Mouse (Mus musculus): ENCODE measurements around the gene Olfr1394.
"Not testable (repeated sequence)": the region's sequence is repeated elsewhere in the genome, so short reads cannot be mapped to it uniquely, and the experiment has no call there.

Olfr1394 gene

DNA sequence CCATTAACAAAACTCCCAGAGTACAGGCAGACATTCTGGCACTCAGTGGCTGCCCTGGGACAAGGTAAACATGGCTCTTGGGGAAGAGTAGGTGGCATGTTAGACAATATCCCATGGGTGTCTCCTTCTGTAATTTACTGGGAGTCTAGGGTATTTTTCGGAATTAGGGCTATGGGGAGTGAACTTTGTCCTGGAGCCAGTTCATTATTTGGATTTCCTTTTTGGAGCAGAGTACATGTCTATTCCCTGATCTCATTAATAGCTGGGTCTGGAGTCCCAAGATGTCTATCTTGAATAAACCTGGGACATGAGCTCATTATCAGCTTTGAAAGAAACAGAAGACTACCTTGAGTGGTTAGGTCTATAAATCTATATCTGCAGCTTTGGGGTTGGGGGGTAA is at the start of gene Olfr1394:
Gene Olfr1394 (plus strand): TSS at position 301 of the 400 bp plus-strand sequence.
- no peak for DNase-seq (ENCODE audit: low read depth, low spot score)

DNA sequence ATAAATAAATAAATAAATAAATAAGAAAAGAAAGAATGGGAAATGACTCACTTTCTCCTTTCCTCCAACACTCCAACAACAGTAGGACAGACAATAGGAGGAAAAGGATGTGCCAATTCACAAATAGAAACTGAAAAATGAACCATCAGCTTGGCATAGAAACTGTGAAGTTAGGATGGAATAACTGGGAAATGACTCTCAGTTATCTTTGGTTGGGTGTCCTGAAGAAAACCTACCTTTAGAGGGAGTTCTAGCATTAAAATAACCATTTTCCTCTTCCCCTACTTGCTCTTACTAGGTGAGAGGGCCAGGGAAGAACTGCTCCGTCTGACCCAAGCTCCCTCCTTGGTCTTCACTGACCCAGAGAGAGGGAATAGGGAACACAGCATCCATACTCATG is 48.4 kb upstream of the Olfr1394 start:
- no peak for DNase-seq (ENCODE audit: low read depth, low spot score)

DNA sequence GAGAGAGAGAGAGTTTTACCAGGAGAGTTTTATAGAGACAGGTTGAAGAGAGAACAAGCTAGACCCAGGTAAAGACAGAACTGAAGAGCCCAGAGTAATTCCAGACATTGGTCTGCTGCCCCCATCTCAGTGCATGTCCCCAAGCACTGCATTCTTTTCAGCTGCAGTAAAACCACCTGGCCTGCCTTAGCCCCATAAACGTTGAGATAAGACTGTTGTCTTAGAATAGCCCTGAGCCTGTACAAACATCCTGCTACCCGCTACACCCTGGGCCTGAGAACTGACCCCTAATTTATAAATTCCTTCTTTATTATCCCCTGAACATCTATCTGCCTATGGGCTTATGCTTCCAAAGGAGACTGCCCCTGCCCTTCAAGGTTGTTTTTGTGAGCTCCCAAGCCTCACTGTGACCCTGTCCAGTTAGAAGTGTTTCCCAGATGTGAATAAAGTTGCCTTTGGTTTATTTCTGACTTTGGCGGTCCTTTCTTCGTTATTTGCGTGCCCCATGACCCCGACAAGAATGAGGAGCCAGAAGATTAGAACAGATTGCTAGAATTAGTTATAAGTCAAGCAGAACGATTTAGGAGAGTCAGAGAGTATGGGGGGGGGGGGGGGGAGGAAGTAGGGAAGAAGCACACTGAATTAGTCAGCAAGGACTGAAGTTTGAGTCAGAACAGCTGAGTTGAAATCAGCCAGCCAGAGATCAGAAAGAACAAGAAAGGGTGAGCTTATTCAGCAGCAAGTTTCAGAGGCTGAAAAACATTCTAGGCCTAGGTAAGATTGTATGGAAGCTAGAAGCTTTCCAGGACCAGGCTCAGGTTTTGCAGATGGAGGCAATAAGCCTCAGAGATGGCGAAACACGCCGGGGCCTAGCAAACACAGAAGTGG is 46.3 kb upstream of the Olfr1394 start:
- no peak for DNase-seq (ENCODE audit: low read depth, low spot score)

DNA sequence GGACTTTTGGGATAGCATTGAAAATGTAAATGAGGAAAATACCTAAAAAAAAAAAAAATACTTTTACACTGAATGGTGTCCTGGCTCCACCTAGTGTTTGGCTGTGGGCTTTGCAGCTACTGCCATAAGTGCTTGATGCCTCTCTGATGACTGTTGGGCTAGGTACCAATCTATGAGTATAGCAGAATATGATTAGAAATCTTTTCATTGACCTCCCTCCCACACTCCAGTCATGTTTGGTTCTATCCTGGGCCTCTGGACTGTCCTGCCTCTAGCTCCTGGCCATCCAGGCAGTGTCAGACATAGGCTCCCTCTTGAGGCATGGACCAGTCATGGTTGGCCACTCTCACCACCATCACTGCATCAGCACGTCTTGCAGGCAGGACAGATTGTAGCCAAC is 45.3 kb upstream of the Olfr1394 start:
- no peak for DNase-seq (ENCODE audit: low read depth, low spot score)

DNA sequence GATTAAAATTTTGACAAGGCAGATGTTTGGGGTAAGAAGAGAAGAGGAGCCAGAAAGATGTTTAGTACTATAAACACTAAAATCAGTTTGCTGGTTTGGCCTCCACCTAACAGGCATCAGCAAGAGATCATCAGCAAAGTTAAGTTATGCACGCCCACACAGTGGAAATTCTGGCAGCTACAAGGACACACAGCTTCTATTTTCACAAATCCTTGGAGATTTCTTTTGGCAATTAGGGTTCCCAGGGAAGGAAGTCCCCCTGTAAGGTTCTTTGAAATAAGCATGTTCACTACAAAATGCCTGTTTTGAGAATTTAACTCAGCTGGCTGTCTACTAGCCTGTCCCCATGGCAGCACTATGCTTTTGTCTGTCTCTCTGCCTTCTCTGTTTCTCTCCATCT is 43.2 kb upstream of the Olfr1394 start:
- DNase-seq (ENCODE audit: low read depth, low spot score): no peak

DNA sequence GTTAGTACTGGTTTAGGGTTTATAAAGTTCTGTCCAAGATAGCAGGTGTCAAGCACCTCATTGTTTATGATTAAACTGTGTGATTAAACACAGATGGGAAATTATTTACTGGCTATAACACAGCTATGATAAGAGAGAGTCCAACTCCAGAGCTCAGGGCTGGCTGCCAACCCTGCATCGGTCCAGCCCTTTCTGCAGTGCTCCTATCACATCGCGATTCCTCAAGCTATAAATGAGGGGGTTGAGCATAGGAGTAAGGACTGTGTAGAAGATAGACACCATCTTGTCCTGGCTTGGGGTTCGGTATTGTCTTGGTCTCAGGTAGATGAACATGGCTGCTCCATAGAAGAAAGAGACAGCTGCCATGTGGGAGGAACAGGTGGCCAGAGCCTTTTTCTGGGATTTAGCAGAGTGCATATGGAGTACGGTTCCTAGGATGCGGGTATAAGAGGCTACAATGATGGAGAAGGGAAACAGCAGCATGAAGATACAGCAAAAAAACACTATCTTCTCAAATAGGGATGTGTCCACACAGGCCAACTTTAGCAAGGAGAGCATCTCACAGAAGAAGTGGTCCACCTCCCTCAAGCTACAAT is 41.5 kb upstream of the Olfr1394 start:
- no peak for DNase-seq (ENCODE audit: low read depth, low spot score)

DNA sequence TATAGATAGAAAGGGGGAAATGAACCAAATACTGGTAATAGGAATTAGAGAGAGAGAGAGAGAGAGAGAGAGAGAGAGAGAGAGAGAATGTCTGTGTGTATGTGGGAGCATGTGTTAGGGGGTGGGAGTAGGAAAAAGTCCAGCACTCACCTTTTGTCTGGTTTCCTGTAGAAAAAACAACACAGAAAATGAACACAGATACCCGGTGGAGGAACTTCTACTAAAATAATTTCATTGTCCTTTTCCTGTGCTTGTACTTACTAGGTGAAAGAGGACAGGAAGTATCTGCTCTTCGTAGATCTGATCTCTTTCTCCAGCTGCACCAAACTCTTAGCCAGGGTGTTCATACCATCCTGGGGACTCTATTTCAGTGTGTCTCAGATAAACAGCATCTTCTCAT is 40.0 kb upstream of the Olfr1394 start:
- DNase-seq (ENCODE audit: low read depth, low spot score): no peak

DNA sequence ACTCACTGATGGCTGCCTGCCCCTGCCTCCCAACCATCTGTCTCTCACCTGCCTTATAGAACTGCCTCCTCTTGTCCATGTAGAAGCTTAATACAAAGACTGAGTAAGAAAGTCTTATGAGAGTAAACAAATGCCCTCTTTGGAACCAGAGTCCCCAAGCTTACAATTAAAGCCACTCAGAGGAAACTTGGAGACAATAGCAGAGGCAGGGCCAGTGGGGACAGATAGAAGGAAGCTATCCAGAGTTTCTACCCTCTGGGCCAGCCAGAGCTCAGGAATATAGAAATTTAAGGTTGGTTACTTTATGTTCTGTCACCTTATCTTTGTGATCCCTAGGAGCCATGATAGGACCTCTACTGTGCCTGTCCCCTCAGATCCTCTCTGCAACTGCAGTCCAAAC is 39.4 kb upstream of the Olfr1394 start, which contains the start of gene Olfr1396:
Gene Olfr1396 (minus strand): TSS at position 101 of the 400 bp plus-strand sequence.
- no peak for DNase-seq (ENCODE audit: low read depth, low spot score)

DNA sequence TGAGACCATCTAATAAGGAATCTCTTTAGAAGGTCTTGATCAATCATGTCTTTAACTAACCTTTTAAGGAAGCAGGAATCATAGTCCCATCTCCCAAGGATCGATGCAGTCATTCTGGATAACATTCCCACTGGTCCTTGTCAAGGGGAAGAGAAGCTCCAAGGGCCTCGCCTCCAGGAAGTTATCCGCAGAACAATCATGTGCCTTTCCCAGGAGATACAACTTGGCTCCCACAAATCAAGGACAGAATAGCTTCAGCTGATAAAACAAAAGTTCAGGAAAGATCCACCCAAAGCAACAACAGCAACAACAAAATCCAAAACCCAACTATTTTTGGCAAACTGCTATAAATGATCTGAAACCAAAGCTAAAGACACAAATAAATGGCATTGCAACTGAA is 34.5 kb upstream of the Olfr1394 start:
- no peak for DNase-seq (ENCODE audit: low read depth, low spot score)

DNA sequence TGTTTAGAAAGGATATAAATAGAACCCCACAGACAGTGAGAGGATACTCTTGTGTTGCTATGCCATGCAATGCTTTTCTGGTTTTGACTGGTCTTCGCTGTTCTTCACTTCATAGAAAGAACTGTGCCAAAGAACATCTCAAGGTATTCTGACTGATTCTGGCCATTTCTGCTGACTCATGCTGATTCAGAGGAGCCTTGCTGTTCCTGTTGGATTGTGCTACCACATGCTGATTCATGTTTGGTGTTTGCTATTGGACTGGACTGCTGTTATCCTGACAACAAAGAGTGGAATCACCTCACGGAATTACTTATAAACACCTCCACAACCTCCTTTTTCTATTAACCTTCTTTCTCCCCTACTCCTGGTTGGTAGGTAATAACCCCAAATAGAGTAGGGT is 30.0 kb upstream of the Olfr1394 start:
- no peak for DNase-seq (ENCODE audit: low read depth, low spot score)

DNA sequence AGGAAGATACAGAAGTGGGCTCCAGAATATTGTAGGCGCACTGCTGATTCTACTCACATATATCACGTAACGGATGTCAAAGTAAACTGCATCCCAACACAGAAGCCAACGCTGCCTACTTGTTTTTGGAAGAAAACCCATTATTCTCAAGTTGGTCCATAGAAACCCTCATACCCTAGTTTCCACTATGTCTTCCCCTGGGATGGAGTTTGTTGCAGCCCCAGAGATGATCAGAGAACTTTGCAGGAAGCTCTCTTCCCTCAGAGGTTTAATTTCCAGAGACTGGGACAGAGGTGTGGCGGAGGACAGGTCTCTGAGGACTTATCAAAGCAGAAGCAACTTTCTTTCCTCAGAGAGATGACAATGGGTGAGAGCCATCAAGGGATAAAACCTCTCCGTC is 12.2 kb upstream of the Olfr1394 start, which contains the start of gene Olfr1395:
Gene Olfr1395 (plus strand): TSS at position 301 of the 400 bp plus-strand sequence.
- DNase-seq (ENCODE audit: low read depth, low spot score): no peak

DNA sequence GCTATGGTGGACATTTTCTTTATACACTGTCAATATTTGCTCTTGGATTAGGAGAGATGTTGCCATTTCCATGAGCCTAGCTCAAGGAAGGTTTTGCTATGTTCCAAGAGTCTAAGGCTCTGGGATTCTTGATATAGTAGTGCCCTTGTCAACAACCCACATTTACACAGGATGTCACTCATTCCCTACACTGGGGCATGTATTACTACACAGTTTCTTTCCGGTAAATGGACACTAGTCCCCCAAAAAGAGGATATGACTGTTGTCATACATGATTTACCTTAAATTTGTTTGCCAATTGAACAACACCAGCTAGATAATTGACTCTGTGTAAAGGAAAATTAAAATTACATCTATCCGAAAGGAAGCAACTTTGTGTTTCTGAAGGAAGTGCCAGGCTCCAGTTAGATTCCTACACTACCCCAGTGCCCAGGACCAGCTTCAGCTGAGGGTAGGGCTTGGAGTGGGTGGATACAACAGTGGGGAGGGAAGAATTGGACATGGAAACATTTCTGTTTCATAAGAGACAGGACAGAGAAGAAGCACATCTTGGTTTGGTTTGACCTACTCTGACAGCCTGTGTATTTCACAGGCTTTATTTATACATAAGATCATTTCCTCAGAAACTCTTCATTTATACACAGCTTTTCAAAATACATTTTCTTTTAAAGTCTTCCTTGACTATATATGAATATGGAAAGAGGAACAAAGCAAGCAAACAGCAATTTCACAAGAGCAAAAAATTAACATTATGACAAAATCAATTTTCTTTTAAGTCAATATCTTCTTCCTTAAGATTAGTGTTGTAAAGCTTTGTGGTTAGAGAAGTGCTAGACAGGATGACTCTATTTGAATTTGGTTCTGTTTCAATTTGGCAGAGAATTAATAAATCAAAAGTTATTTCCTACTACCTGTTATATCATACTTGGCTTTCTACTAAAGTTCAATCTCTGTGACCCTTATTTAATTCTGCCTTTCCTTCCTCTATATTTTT is 2.9 kb downstream of the Olfr1394 start:
- no peak for DNase-seq (ENCODE audit: low read depth, low spot score)

DNA sequence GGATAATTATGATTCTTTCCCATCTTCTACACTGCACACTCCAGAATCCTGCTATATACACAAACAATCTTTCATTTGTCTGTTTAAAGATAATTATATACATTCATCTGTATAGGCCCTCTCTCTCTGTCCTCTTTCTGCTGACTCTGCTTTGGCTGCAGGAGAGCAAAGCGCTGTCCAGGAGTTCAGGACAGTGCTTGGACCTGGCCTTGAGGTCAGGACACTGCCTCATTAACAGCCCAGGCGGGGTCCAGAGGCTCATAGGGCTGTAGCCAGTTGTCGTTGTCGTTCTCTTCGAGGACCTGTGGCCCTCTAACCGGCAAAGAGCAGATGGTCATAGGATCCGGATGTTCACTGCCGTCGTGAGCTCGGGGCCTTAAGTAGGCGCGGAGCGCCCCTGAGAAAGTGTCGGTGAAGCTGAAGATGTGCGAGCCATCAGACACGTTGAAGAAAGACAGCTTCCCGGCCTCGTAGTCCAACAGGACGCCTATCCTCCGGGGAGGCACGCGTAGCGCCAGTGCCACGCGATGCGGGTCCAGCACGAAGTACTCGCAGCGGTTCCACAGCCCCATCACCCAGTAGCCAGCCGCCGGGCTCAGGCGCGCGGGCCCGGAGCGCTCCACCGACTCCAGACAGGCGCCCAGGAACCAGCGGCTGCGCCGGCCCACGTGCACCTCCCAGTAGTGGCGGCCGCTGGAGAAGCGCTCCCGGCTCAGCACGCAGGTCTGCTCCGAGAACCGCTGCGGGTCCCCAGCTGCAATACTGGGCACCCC is 14.8 kb downstream of the Olfr1394 start:
- DNase-seq (ENCODE audit: low read depth, low spot score): no peak

DNA sequence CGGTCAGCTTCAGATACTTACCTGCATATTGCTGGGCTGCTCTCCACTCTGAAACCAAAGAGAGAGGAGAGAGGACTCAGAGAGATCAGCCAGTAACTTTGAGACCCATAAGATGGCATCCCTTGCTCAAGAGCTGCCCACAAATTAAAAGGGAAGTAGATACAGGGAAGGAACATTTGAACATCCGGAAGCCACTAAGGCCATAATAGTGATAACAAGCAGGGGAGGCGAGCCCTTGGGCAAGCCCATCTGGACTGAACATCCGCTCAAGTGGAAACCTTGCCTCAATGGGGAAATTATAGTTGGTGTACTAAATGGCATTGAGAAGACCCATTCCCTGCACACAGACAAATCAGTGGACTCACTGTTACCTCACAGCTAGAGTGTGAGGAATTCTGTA is 16.4 kb downstream of the Olfr1394 start:
- no peak for DNase-seq (ENCODE audit: low read depth, low spot score)

DNA sequence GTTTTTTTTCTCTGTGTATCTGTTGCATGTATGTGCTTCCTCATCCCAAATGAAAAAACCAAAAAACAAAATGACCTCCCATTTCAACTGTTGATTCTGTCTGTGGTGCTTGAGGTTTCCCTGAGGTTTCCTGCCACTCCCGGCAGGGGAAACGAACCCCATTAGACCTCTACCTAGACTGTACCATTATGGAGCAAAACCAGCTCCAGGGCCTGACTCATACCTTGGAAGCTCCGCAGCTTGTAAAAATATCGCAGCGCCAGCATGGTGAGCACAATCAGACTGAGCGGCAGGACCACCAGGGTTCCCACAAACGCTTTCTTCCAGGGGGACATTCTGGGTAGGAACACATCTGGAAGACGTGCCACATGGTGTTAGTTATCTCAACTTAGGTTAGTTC is 21.2 kb downstream of the Olfr1394 start:
- no peak for DNase-seq (ENCODE audit: low read depth, low spot score)

DNA sequence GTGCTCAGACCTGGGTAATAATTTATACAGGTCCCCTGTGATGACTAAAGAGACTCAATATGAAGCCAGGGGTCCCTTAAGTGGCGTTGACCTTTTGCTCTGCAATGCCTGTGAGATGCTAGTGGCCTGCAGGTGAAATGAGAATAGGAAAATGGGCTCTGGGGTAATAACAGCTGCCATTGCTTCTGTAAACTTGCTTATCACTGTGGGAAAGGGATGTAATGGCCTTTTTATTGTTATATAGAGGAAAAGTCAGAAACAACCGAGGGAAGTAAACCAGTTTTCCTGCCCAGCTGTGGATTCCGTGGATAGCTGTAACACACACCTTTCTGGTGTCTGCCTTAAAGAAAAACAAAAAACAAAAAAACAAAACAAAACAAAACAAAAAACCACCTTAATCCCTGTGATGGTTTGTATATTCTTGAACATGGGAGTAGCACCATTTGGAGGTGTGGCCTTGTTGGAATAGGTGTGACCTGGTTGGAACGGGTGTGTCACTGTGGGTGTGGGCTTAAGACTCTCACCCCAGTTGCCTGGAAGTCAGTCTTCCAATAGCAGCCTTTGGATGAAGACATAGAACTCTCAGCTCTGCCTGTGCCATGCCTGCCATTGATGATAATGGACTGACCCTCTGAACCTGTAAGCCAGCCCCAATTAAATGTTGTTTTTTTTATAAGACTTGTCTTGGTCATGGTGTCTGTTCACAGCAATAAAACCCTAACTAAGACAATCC is 22.0 kb downstream of the Olfr1394 start:
- not testable (repeated sequence) for DNase-seq (ENCODE audit: low read depth, low spot score)

DNA sequence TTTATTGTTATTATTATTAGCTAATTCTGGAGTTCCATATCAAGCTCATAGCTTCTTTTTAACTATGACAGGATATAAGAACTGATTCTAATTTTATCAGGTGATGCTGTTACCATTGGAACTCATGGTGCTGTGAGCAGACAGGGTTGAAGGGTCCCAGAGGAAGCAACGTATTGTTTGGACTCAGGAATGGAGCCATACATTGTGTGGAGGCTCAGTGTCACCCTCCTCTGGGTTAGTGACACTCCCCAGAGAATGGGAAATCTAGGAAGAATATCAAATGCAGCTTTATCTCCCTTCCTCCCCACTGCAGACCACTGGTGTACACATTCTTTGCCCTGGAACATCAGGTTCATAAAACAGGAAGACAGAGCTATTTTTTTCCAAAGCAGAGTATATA is 29.0 kb downstream of the Olfr1394 start:
- DNase-seq (ENCODE audit: low read depth, low spot score): no peak

DNA sequence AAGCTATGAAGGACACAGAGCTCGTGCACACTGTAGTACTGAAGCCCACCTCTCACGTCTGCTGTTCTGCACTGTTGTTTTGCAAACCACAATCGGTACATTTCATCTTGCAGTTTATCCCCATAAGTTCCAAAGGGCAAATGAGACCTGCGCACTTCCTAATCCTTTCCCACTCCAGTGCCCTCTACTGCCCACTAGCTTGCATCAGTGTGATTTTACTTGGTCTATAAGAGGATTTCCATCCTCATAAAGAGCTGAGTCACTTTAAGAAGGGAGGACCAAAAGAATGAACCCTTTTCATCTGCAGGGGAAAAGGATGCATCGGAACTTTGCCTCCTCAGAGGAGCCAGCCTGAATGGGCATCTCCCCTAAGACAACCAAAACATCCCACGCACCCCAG is 32.3 kb downstream of the Olfr1394 start:
- DNase-seq (ENCODE audit: low read depth, low spot score): no peak

DNA sequence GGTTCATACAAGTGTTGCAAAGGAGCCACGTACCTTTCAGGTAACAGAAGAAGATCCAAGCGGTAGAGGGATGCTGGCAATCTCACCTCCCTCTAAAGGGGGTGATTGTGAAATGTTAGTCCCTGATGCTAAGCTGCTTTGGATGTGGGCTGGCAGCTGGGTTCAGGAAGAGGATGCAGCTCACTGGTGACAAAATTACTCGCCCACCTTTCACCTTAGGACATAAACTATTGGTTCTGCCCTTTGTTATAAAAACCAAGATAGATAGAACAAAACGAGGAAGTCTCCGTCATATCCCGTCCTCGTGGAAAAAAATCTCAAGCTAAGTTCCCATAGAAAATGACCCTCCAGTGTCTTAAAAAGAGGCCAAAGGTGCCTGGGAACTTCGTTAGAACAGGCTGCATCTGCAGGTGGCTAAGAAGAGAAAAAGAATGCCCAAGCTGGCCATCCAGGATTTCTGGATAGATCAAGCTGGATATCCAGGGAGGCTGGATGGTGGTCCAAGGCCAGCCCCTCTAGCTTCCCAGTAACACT is 32.8 kb downstream of the Olfr1394 start, which contains the start of gene Btnl9:
Gene Btnl9 (minus strand): TSS at position 205 of the 534 bp plus-strand sequence.
- no peak for DNase-seq (ENCODE audit: low read depth, low spot score)

DNA sequence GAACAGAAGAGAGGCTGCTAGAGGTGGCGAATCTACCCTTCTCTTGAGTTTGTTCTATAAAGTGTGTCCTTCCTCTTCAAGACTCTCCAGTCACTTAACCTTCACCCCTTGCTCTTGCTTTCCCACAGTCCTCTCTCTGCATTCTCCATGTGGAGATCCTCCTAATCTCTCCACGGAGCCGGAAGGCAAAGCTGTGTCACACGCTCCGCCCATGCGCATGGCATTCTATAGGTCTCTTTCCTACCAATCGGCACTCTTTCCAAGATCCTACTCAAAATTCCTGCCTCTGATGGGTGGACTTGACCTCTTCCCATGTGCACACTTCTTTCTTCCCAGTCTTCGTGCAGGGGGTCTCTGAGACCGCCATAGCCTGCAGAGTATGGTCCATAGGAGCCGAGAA is 33.5 kb downstream of the Olfr1394 start:
- DNase-seq (ENCODE audit: low read depth, low spot score): no peak
